ENCODE assay signal across 9 mouse cellular contexts in the genomic region with DNA sequence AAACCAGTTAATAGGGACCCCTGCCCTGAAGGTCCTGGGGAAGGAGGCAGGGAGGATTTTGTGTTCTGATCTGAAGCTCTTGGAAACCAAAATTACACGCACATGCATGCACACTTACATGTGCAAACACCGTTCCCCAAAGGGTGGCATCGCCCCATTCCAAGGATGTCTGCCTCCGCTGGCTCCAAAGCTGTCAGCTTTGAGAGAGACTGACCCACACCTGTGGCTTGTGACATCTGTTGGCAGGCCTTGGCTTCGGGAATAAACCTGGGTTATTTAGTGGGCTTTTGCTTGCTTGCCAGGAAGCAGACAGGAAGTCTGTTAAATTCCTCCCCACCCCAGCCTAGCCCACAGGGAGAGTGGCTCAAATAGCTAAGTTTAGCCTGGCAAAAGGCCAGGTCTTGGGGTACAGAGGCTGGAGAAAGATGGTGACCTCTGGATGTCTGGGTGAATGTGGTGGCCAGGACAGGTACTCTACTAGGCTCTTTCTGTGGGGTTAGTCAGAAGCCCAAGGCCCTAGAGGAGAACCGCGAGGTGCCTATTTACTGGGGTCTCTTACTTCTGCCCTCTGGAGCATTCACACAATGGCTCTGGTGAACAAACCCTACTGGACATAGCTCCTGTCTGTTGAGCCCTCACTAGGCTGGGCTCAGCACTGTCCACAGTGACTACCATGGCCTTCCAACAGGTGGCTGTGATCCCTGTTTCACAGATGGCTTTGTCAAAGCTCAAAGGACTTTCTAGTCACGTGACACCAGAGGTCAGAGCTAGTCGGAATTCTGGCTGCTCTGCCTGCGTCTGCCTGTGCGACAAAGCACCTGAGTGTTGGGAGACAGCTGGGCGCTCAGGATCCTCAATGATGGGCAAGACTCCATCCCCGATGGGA. TPM values are rescaled to one million over a fixed set of nuclear protein-coding genes. Genes with fewer than 3 reads are reported as not detected.
DNase-seq lines count a peak whose midpoint lies in the region; ATAC-seq and TF ChIP-seq lines count a peak whose summit lies in the region.
"Had no signal": no experiment of that assay in that cellular context is flagged by ENCODE, and none has a peak within 500 bp of the region (broad histone marks: within the 10 kb centered on the region; RNA-seq: fewer than 3 reads in every experiment).

No protein-coding gene starts in this region.

- DNase-seq in kidney, adult 9 months = peak; percentile 75
- DNase-seq in spleen, adult 12 weeks (ENCODE audit: low spot score) = no peak
- DNase-seq in layer of hippocampus, adult 8-10 months (ENCODE audit: low spot score in 2 of 2) = no peak
- DNase-seq in cerebellum, adult 18-20 months = no peak

- no peak overlapping the region for H3K9ac ChIP-seq in neural tube, embryonic 14.5 days (replicated peaks; ENCODE audit: low read depth, low read length)
- H3K9ac ChIP-seq in neural tube, embryonic 15.5 days (replicated peaks) = no peak overlapping the region

- H3K4me2 ChIP-seq in neural tube, embryonic 14.5 days (ENCODE audit: low read depth, low read length) = no peak overlapping the region
- no peak overlapping the region for H3K4me2 ChIP-seq in neural tube, embryonic 15.5 days
- peak overlapping the region; percentile 53 for H3K4me2 ChIP-seq in myocyte (ENCODE audit: low read depth)

- TF ChIP-seq POLR2A in embryonic fibroblast, embryonic 13.5 days (IDR thresholded peaks at IDR 0.05; ENCODE audit: low read depth, low read length) = no peak
- TF ChIP-seq POLR2A in myocyte (IDR thresholded peaks at IDR 0.05; ENCODE audit: insufficient read length, low read depth) = no peak

- H3K27ac ChIP-seq in neural tube, embryonic 14.5 days (ENCODE audit: low read depth, low read length) = no peak overlapping the region
- H3K27ac ChIP-seq in neural tube, embryonic 15.5 days (replicated peaks) = no peak overlapping the region
- H3K27ac ChIP-seq in embryonic fibroblast, embryonic 13.5 days (ENCODE audit: insufficient read depth, low read length) = peak overlapping the region; percentile 4; the same call in 1 of the 2 replicates
- H3K27ac ChIP-seq: left cerebral cortex, adult 2 months had no signal

- no peaks in the 10 kb centered on the region for H3K27me3 ChIP-seq in neural tube, embryonic 14.5 days (ENCODE audit: control insufficient read depth, insufficient read depth, low read length)
- H3K27me3 ChIP-seq in neural tube, embryonic 15.5 days (replicated peaks) = no peaks in the 10 kb centered on the region
- no peaks in the 10 kb centered on the region for H3K27me3 ChIP-seq in myocyte (ENCODE audit: control insufficient read depth, insufficient read depth, insufficient read length)

- no peaks in the 10 kb centered on the region for H3K4me1 ChIP-seq in neural tube, embryonic 14.5 days (ENCODE audit: control insufficient read depth, insufficient read depth, low read length)
- H3K4me1 ChIP-seq in neural tube, embryonic 15.5 days = peaks cover 24% of the 10 kb centered on the region; the same call in 1 of the 2 replicates
- H3K4me1 ChIP-seq in embryonic fibroblast, embryonic 13.5 days (ENCODE audit: control insufficient read depth, insufficient read depth, low read length) = peaks cover 26% of the 10 kb centered on the region

- WGBS in neural tube, embryonic 14.5 days = 77% methylated on average over 13 of the region's 13 CpGs
- WGBS in neural tube, embryonic 15.5 days = 71% methylated on average over 13 of the region's 13 CpGs

- 0 out of 2 replicates have a peak, but pooled peaks have one; percentile 9 for ATAC-seq in neural tube, embryonic 14.5 days (ENCODE audit: low read depth)
- no peak for ATAC-seq in neural tube, embryonic 15.5 days (ENCODE audit: low FRiP score)

- no peak for TF ChIP-seq CTCF in embryonic fibroblast, embryonic 13.5 days (IDR thresholded peaks at IDR 0.05; ENCODE audit: borderline replicate concordance, insufficient read depth, low read length)

- no peaks in the 10 kb centered on the region for H3K36me3 ChIP-seq in neural tube, embryonic 14.5 days (ENCODE audit: control insufficient read depth, insufficient read depth, low read length)
- H3K36me3 ChIP-seq in neural tube, embryonic 15.5 days = no peaks in the 10 kb centered on the region
- H3K36me3 ChIP-seq in myocyte (ENCODE audit: control insufficient read depth, insufficient read depth) = peaks cover 29% of the 10 kb centered on the region

- no peak overlapping the region for H3K4me3 ChIP-seq in neural tube, embryonic 14.5 days (ENCODE audit: low read depth, low read length)
- H3K4me3 ChIP-seq in neural tube, embryonic 15.5 days (replicated peaks) = no peak overlapping the region
- no peak overlapping the region for H3K4me3 ChIP-seq in embryonic fibroblast, embryonic 13.5 days (ENCODE audit: insufficient read depth, low read length)
- no peak overlapping the region for H3K4me3 ChIP-seq in myocyte
- H3K4me3 ChIP-seq: left cerebral cortex, adult 2 months had no signal

- H3ac ChIP-seq in myocyte (ENCODE audit: control insufficient read depth, insufficient read length) = no peak overlapping the region

- H3K9me3 ChIP-seq in neural tube, embryonic 14.5 days (ENCODE audit: control insufficient read depth, low read length) = no peaks in the 10 kb centered on the region
- H3K9me3 ChIP-seq in neural tube, embryonic 15.5 days (replicated peaks) = no peaks in the 10 kb centered on the region

- H3K79me2 ChIP-seq in myocyte (ENCODE audit: control insufficient read depth, insufficient read depth) = peaks cover 80% of the 10 kb centered on the region

TF ChIP-seq in myocyte, 11 proteins besides CTCF, POLR2A, EP300 and RAD21:
- TF ChIP-seq TCF3 (IDR thresholded peaks at IDR 0.05; ENCODE audit: insufficient read length, low read depth) (peak; percentile 60), CEBPB (IDR thresholded peaks at IDR 0.05; ENCODE audit: insufficient read depth, poor library complexity, severe bottlenecking) (no peak), MYOG (IDR thresholded peaks at IDR 0.05; ENCODE audit: control insufficient read depth in 1 of 3, insufficient read depth in 1 of 3, insufficient read length in 2 of 3, low read depth in 2 of 3) (peak in 2 of 3 experiments; percentile 43 to 84), USF1 (IDR thresholded peaks at IDR 0.05; ENCODE audit: low read depth) (peak; percentile 56), MYOD1 (IDR thresholded peaks at IDR 0.05; ENCODE audit: control insufficient read depth in 1 of 3, insufficient read length in 2 of 3, low read depth in 2 of 3) (peak in 2 of 3 experiments; percentile 67 to 84), REST (IDR thresholded peaks at IDR 0.05; ENCODE audit: insufficient read depth, insufficient read length) (no peak)

RNA-seq across cellular contexts. Expression of gene Cfap43, which starts 16.5 kb away (rescaled TPM):
- 0.24 and 1.7 TPM in 2 replicates for polyA plus RNA-seq in neural tube, embryonic 14.5 days (2014; fragmentation: Nextera tagmentation; extraction: Ambion mirVana)
- polyA plus RNA-seq in neural tube, embryonic 15.5 days (2015; fragmentation: Nextera tagmentation; extraction: Ambion mirVana) = 0.51 and 0.98 TPM in 2 replicates
- polyA plus RNA-seq in embryonic fibroblast, embryonic 13.5 days (2011; ENCODE audit: insufficient read length, low read depth, missing spikeins) = not detected in 2 replicates
- polyA plus RNA-seq in myocyte (2012; fragmentation: generic; extraction: Trizol) = 0.02 TPM
- 1 to 10 TPM in 3 of 4 experiments, under 1 TPM in 1; 0.77 to 2.8 (median 1.7) TPM for total RNA-seq in layer of hippocampus, adult 8-10 months (2022)

RNA-seq across cellular contexts. Expression of gene Itprip, which starts 16.5 kb away (rescaled TPM):
- 3.8 and 4.4 TPM in 2 replicates for polyA plus RNA-seq in neural tube, embryonic 14.5 days (2014; fragmentation: Nextera tagmentation; extraction: Ambion mirVana)
- 3.6 and 7.8 TPM in 2 replicates for polyA plus RNA-seq in neural tube, embryonic 15.5 days (2015; fragmentation: Nextera tagmentation; extraction: Ambion mirVana)
- polyA plus RNA-seq in embryonic fibroblast, embryonic 13.5 days (2011; ENCODE audit: insufficient read length, low read depth, missing spikeins) = 21.1 and 28.2 TPM in 2 replicates
- 54.1 TPM for polyA plus RNA-seq in myocyte (2012; fragmentation: generic; extraction: Trizol)
- 1 to 10 TPM; 1.3 to 2.6 (median 1.8) TPM for total RNA-seq in layer of hippocampus, adult 8-10 months (2022)

RNA-seq across cellular contexts. Expression of gene Cfap58, which starts 34.9 kb away (rescaled TPM):
- 0.53 and 0.64 TPM in 2 replicates for polyA plus RNA-seq in neural tube, embryonic 14.5 days (2014; fragmentation: Nextera tagmentation; extraction: Ambion mirVana)
- polyA plus RNA-seq in neural tube, embryonic 15.5 days (2015; fragmentation: Nextera tagmentation; extraction: Ambion mirVana) = 0.47 and 0.59 TPM in 2 replicates
- not detected in 2 replicates for polyA plus RNA-seq in embryonic fibroblast, embryonic 13.5 days (2011; ENCODE audit: insufficient read length, low read depth, missing spikeins)
- not detected for polyA plus RNA-seq in myocyte (2012; fragmentation: generic; extraction: Trizol)
- under 1 TPM; 0.22 to 0.61 (median 0.51) TPM for total RNA-seq in layer of hippocampus, adult 8-10 months (2022)

RNA-seq across cellular contexts. Expression of gene Gsto2, which starts 37.2 kb away (rescaled TPM):
- polyA plus RNA-seq in neural tube, embryonic 14.5 days (2014; fragmentation: Nextera tagmentation; extraction: Ambion mirVana) = 1.3 and 2.1 TPM in 2 replicates
- 1.4 and 1.8 TPM in 2 replicates for polyA plus RNA-seq in neural tube, embryonic 15.5 days (2015; fragmentation: Nextera tagmentation; extraction: Ambion mirVana)
- polyA plus RNA-seq in embryonic fibroblast, embryonic 13.5 days (2011; ENCODE audit: insufficient read length, low read depth, missing spikeins) = 0.98 and 3.5 TPM in 2 replicates
- polyA plus RNA-seq in myocyte (2012; fragmentation: generic; extraction: Trizol) = 5.7 TPM
- 1 to 10 TPM; 2.2 to 4.1 (median 2.9) TPM for total RNA-seq in layer of hippocampus, adult 8-10 months (2022)

RNA-seq across cellular contexts. Expression of gene Gsto1, which starts 47.8 kb away (rescaled TPM):
- 134 and 161 TPM in 2 replicates for polyA plus RNA-seq in neural tube, embryonic 14.5 days (2014; fragmentation: Nextera tagmentation; extraction: Ambion mirVana)
- polyA plus RNA-seq in neural tube, embryonic 15.5 days (2015; fragmentation: Nextera tagmentation; extraction: Ambion mirVana) = 156 and 169 TPM in 2 replicates
- polyA plus RNA-seq in embryonic fibroblast, embryonic 13.5 days (2011; ENCODE audit: insufficient read length, low read depth, missing spikeins) = 340 and 673 TPM in 2 replicates
- polyA plus RNA-seq in myocyte (2012; fragmentation: generic; extraction: Trizol) = 232 TPM
- 10 to 100 TPM; 49.8 to 60.2 (median 56.1) TPM for total RNA-seq in layer of hippocampus, adult 8-10 months (2022)
